Mouse (Mus musculus) ZHBTc4 (cell line): ENCODE data around the gene Ppp1r8.

ENCODE experiments used
- DNase-seq: peaks from one replicate; pipeline ENCODE4 v3.0.0-alpha.2; 2011; ENCODE audit warnings: low read depth, low spot score

The Ppp1r8 gene

GRCm38 (mm10) chr4:132842970-132843704 lies at the start of gene Ppp1r8:
Gene Ppp1r8, minus strand, starts transcription at chr4:132843169.
- peak; percentile 100 for DNase-seq

GRCm38 (mm10) chr4:132884844-132885374 lies 41.9 kb upstream of the Ppp1r8 start:
- DNase-seq = no peak

- DNase-seq = peak; percentile 96
Observed at GRCm38 (mm10) chr4:132884064-132884843, 41.3 kb upstream of the Ppp1r8 start, which contains the start of gene Stx12. Gene Stx12, minus strand, starts transcription at chr4:132884509.

GRCm38 (mm10) chr4:132883561-132884063 lies 40.6 kb upstream of the Ppp1r8 start:
- DNase-seq = no peak

GRCm38 (mm10) chr4:132874363-132875097 lies 31.6 kb upstream of the Ppp1r8 start:
- DNase-seq = no peak

GRCm38 (mm10) chr4:132873481-132874362 lies 30.8 kb upstream of the Ppp1r8 start:
- DNase-seq = peak; percentile 27

- no peak for DNase-seq
Observed at GRCm38 (mm10) chr4:132871116-132871515, 28.1 kb upstream of the Ppp1r8 start.

GRCm38 (mm10) chr4:132864856-132865255 lies 21.9 kb upstream of the Ppp1r8 start:
- no peak for DNase-seq

- peak; percentile 14 for DNase-seq
Observed at GRCm38 (mm10) chr4:132863012-132863411, 20.0 kb upstream of the Ppp1r8 start.

GRCm38 (mm10) chr4:132860880-132861279 lies 17.9 kb upstream of the Ppp1r8 start:
- no peak for DNase-seq

GRCm38 (mm10) chr4:132843705-132844071 lies 719 bp upstream of the Ppp1r8 start:
- no peak for DNase-seq

GRCm38 (mm10) chr4:132842281-132842906 lies 575 bp downstream of the Ppp1r8 start:
- DNase-seq = peak; percentile 46

- no peak for DNase-seq
Observed at GRCm38 (mm10) chr4:132841493-132841892, 1.5 kb downstream of the Ppp1r8 start.

- peak; percentile 94 for DNase-seq
Observed at GRCm38 (mm10) chr4:132823614-132824366, 19.2 kb downstream of the Ppp1r8 start.

- DNase-seq = no peak
Observed at GRCm38 (mm10) chr4:132818442-132818841, 24.5 kb downstream of the Ppp1r8 start.

- DNase-seq = no peak
Observed at GRCm38 (mm10) chr4:132816855-132817254, 26.1 kb downstream of the Ppp1r8 start.

- DNase-seq = no peak
Observed at GRCm38 (mm10) chr4:132816404-132816803, 26.6 kb downstream of the Ppp1r8 start.

- DNase-seq = no peak
Observed at GRCm38 (mm10) chr4:132809621-132810020, 33.3 kb downstream of the Ppp1r8 start.
